Mouse (Mus musculus): ENCODE data around the gene Ralbp1.

GRCm38 (mm10) chr17:65872652-65873051, 12.9 kb downstream of the Ralbp1 start:
- peak; percentile 85 for TF ChIP-seq CTCF (conservative IDR thresholded peaks at IDR 0.05; ENCODE audit: low read length)
- no peak for TF ChIP-seq POU5F1 (IDR thresholded peaks at IDR 0.05; ENCODE audit: borderline replicate concordance, low read length)
